Mouse (Mus musculus): ENCODE measurements around the gene Rbbp7. TPM values are rescaled to one million over a fixed set of nuclear protein-coding genes. Genes with fewer than 3 reads are reported as not detected.

The Rbbp7 gene
- total and polyA plus RNA-seq, 3 experiments = 217 to 558 (median 377) TPM

GRCm38 (mm10) chrX:162752418-162752817, 7.8 kb upstream of the Rbbp7 start:
- H3K36me3 ChIP-seq (ENCODE audit: control insufficient read depth in 1 of 2, insufficient read depth in 2 of 2, low read length in 2 of 2) = peaks cover 0 to 4% of the 10 kb centered on the region in 2 experiments; a peak in 1 of 4 replicates

GRCm38 (mm10) chrX:162754314-162754713, 5.9 kb upstream of the Rbbp7 start:
- TF ChIP-seq ZKSCAN1 (IDR thresholded peaks at IDR 0.05; ENCODE audit: low read depth, low read length) (no peak), MXI1 (IDR thresholded peaks at IDR 0.05; ENCODE audit: low read depth, low read length) (no peak), USF1 (IDR thresholded peaks at IDR 0.05; ENCODE audit: low read depth, low read length) (no peak), MYC (IDR thresholded peaks at IDR 0.05; ENCODE audit: low read depth, low read length) (no peak), E2F4 (IDR thresholded peaks at IDR 0.05; ENCODE audit: borderline replicate concordance, low read depth, low read length) (no peak), HCFC1 (IDR thresholded peaks at IDR 0.05; ENCODE audit: low read depth, low read length) (no peak), CHD2 (IDR thresholded peaks at IDR 0.05; ENCODE audit: low read length) (no peak), MAX (IDR thresholded peaks at IDR 0.05; ENCODE audit: low read length) (no peak), CHD1 (IDR thresholded peaks at IDR 0.05; ENCODE audit: low read depth, low read length) (no peak), ELF1 (IDR thresholded peaks at IDR 0.05; ENCODE audit: low read depth, low read length) (no peak), MEF2A (IDR thresholded peaks at IDR 0.05; ENCODE audit: extremely low read depth, insufficient replicate concordance, low read depth, low read length, poor library complexity, severe bottlenecking) (no peak), SIN3A (IDR thresholded peaks at IDR 0.05; ENCODE audit: low read length) (no peak), RAD21 (IDR thresholded peaks at IDR 0.05; ENCODE audit: low read depth, low read length) (no peak), POLR2AphosphoS5 (IDR thresholded peaks at IDR 0.05; ENCODE audit: borderline replicate concordance, low read depth, low read length) (no peak), ZC3H11A (IDR thresholded peaks at IDR 0.05; ENCODE audit: low read depth, low read length) (no peak), JUND (IDR thresholded peaks at IDR 0.05; ENCODE audit: low read depth, low read length) (no peak), KAT2A (conservative IDR thresholded peaks at IDR 0.05; ENCODE audit: low read depth, low read length) (no peak), ETS1 (IDR thresholded peaks at IDR 0.05; ENCODE audit: low read depth, low read length) (no peak), CTCF (IDR thresholded peaks at IDR 0.05 in 2 of 3, conservative IDR thresholded peaks at IDR 0.05 in 1 of 3; ENCODE audit: control insufficient read depth in 1 of 3, insufficient read depth in 1 of 3, low read depth in 2 of 3, low read length in 3 of 3, poor library complexity in 1 of 3, severe bottlenecking in 1 of 3) (no peak), BHLHE40 (IDR thresholded peaks at IDR 0.05; ENCODE audit: borderline replicate concordance, low read depth, low read length) (no peak)
- Histone ChIP-seq H3K79me2 (ENCODE audit: control insufficient read depth, insufficient read depth, low read length, poor library complexity) (no peaks in the 10 kb centered on the region), H3K36me3 (ENCODE audit: control insufficient read depth in 1 of 2, insufficient read depth in 2 of 2, low read length in 2 of 2) (peaks cover 0 to 4% of the 10 kb centered on the region in 2 experiments; a peak in 2 of 4 replicates), H3K9ac (ENCODE audit: control insufficient read depth, low read depth, low read length, poor library complexity, severe bottlenecking) (no peak overlapping the region), H3K4me1 (ENCODE audit: control insufficient read depth in 1 of 2, insufficient read depth in 2 of 2, low read length in 2 of 2) (peaks cover 0 to 2% of the 10 kb centered on the region in 2 experiments; a peak in 3 of 4 replicates), H3K4me3 (ENCODE audit: control insufficient read depth in 1 of 2, insufficient read depth in 1 of 2, low read depth in 2 of 2, low read length in 2 of 2) (no peak overlapping the region), H3K9me3 (replicated peaks; ENCODE audit: insufficient read depth, low read length) (no peaks in the 10 kb centered on the region), H3K27ac (ENCODE audit: control insufficient read depth, low read depth, low read length) (no peak overlapping the region), H3K27me3 (ENCODE audit: control insufficient read depth in 1 of 2, insufficient read depth in 2 of 2, low read length in 2 of 2) (no peaks in the 10 kb centered on the region; a peak in 1 of 4 replicates)
- DNase-seq (ENCODE audit: low read depth, low spot score) = no peak

More at GRCm38 (mm10) chrX:162752418-162752817, 7.8 kb upstream of the Rbbp7 start:
- Histone ChIP-seq H3K4me3 (ENCODE audit: control insufficient read depth in 1 of 2, insufficient read depth in 1 of 2, low read depth in 2 of 2, low read length in 2 of 2) (no peak overlapping the region), H3K4me1 (ENCODE audit: control insufficient read depth in 1 of 2, insufficient read depth in 2 of 2, low read length in 2 of 2) (no peaks in the 10 kb centered on the region), H3K9me3 (replicated peaks; ENCODE audit: insufficient read depth, low read length) (no peaks in the 10 kb centered on the region), H3K9ac (ENCODE audit: control insufficient read depth, low read depth, low read length, poor library complexity, severe bottlenecking) (no peak overlapping the region), H3K27me3 (ENCODE audit: control insufficient read depth in 1 of 2, insufficient read depth in 2 of 2, low read length in 2 of 2) (no peaks in the 10 kb centered on the region; a peak in 1 of 4 replicates), H3K79me2 (ENCODE audit: control insufficient read depth, insufficient read depth, low read length, poor library complexity) (no peaks in the 10 kb centered on the region), H3K27ac (ENCODE audit: control insufficient read depth, low read depth, low read length) (no peak overlapping the region)
- TF ChIP-seq MYC (IDR thresholded peaks at IDR 0.05; ENCODE audit: low read depth, low read length) = no peak
- no peak for TF ChIP-seq ZKSCAN1 (IDR thresholded peaks at IDR 0.05; ENCODE audit: low read depth, low read length)
- TF ChIP-seq ZMIZ1 (IDR thresholded peaks at IDR 0.05; ENCODE audit: low read depth, low read length) = no peak
- no peak for TF ChIP-seq BHLHE40 (IDR thresholded peaks at IDR 0.05; ENCODE audit: borderline replicate concordance, low read depth, low read length)
- TF ChIP-seq JUND (IDR thresholded peaks at IDR 0.05; ENCODE audit: low read depth, low read length) = no peak
- no peak for TF ChIP-seq MEF2A (IDR thresholded peaks at IDR 0.05; ENCODE audit: extremely low read depth, insufficient replicate concordance, low read depth, low read length, poor library complexity, severe bottlenecking)
- TF ChIP-seq ZNF384 (IDR thresholded peaks at IDR 0.05; ENCODE audit: low read depth, low read length) = no peak
- no peak for TF ChIP-seq KAT2A (conservative IDR thresholded peaks at IDR 0.05; ENCODE audit: low read depth, low read length)
- TF ChIP-seq MAFK (IDR thresholded peaks at IDR 0.05; ENCODE audit: borderline replicate concordance, low read depth, low read length) = no peak
- TF ChIP-seq ZC3H11A (IDR thresholded peaks at IDR 0.05; ENCODE audit: low read depth, low read length) = no peak
- no peak for TF ChIP-seq SIN3A (IDR thresholded peaks at IDR 0.05; ENCODE audit: low read length)
- no peak for TF ChIP-seq RCOR1 (IDR thresholded peaks at IDR 0.05; ENCODE audit: low read depth, low read length)
- TF ChIP-seq TCF12 (IDR thresholded peaks at IDR 0.05; ENCODE audit: low read depth, low read length) = no peak
- no peak for TF ChIP-seq EP300 (IDR thresholded peaks at IDR 0.05; ENCODE audit: low read depth in 1 of 2, low read length in 2 of 2)
- no peak for TF ChIP-seq ETS1 (IDR thresholded peaks at IDR 0.05; ENCODE audit: low read depth, low read length)
- TF ChIP-seq MYB (IDR thresholded peaks at IDR 0.05; ENCODE audit: low read depth, low read length) = no peak
- TF ChIP-seq CHD1 (IDR thresholded peaks at IDR 0.05; ENCODE audit: low read depth, low read length) = no peak
- TF ChIP-seq USF1 (IDR thresholded peaks at IDR 0.05; ENCODE audit: low read depth, low read length) = no peak
- TF ChIP-seq MAX (IDR thresholded peaks at IDR 0.05; ENCODE audit: low read length) = no peak
- TF ChIP-seq UBTF (IDR thresholded peaks at IDR 0.05; ENCODE audit: borderline replicate concordance, insufficient read depth, low read depth, low read length) = no peak
- DNase-seq (ENCODE audit: low read depth, low spot score) = no peak
